18 mouse cellular contexts compared by ENCODE assay signal in genomic region chr1:193157111-193157492, GRCm38 (mm10). TPM values are rescaled to one million over a fixed set of nuclear protein-coding genes. Genes with fewer than 3 reads are reported as not detected.
DNase-seq lines count a peak whose midpoint lies in the region; ATAC-seq and TF ChIP-seq lines count a peak whose summit lies in the region.
"Had no signal": no experiment of that assay in that cellular context is flagged by ENCODE, and none has a peak within 500 bp of the region (broad histone marks: within the 10 kb centered on the region; RNA-seq: fewer than 3 reads in every experiment).

No protein-coding gene starts in this region.

- peak overlapping the region; percentile 37 for H3K4me3 ChIP-seq in gastrocnemius, adult 2 months
- H3K4me3 ChIP-seq in kidney, embryonic 15.5 days (replicated peaks), result no peak overlapping the region
- no peak overlapping the region for H3K4me3 ChIP-seq in kidney, embryonic 14.5 days (ENCODE audit: low read length)
- H3K4me3 ChIP-seq in embryonic facial prominence, embryonic 14.5 days (ENCODE audit: low read depth, low read length), result no peak overlapping the region; the same call in 1 of the 2 replicates
- no peak overlapping the region for H3K4me3 ChIP-seq in stomach, embryonic 14.5 days (ENCODE audit: low read depth, low read length)
- no peak overlapping the region for H3K4me3 ChIP-seq in midbrain, embryonic 14.5 days (replicated peaks; ENCODE audit: low read depth, low read length)
- H3K4me3 ChIP-seq: heart, embryonic 12.5 days; hindbrain, embryonic 15.5 days; left cerebral cortex, adult 2 months; liver, embryonic 13.5 days had no signal

- TF ChIP-seq CTCF in gastrocnemius, adult 2 months (IDR thresholded peaks at IDR 0.05), result no peak

- no peak overlapping the region for H3K4me2 ChIP-seq in kidney, embryonic 15.5 days
- no peak overlapping the region for H3K4me2 ChIP-seq in kidney, embryonic 14.5 days (replicated peaks; ENCODE audit: low read depth, low read length)
- peak overlapping the region; percentile 32; the same call in 1 of the 2 replicates for H3K4me2 ChIP-seq in embryonic facial prominence, embryonic 14.5 days (ENCODE audit: low read depth, low read length)
- H3K4me2 ChIP-seq in stomach, embryonic 14.5 days (replicated peaks; ENCODE audit: low read depth, low read length), result no peak overlapping the region; the same call in 1 of the 2 replicates
- H3K4me2 ChIP-seq in midbrain, embryonic 14.5 days (ENCODE audit: low read length), result no peak overlapping the region
- H3K4me2 ChIP-seq: heart, embryonic 12.5 days; hindbrain, embryonic 15.5 days; liver, embryonic 13.5 days had no signal

- intact Hi-C loops in gastrocnemius, adult 2 months (cut with DNase I), result no loop called here

- 79% methylated on average over 8 of the region's 8 CpGs for WGBS in kidney, embryonic 15.5 days
- 72% methylated on average over 8 of the region's 8 CpGs for WGBS in kidney, embryonic 14.5 days
- 43% methylated on average over 8 of the region's 8 CpGs for WGBS in embryonic facial prominence, embryonic 14.5 days
- 73% methylated on average over 8 of the region's 8 CpGs for WGBS in stomach, embryonic 14.5 days
- 80% methylated on average over 8 of the region's 8 CpGs for WGBS in midbrain, embryonic 14.5 days

- no peak overlapping the region for H3K27ac ChIP-seq in gastrocnemius, adult 2 months
- H3K27ac ChIP-seq in kidney, embryonic 15.5 days, result peak overlapping the region; percentile 32
- H3K27ac ChIP-seq in kidney, embryonic 14.5 days (ENCODE audit: low read depth, low read length), result no peak overlapping the region
- peak overlapping the region; percentile 89 for H3K27ac ChIP-seq in embryonic facial prominence, embryonic 14.5 days (replicated peaks; ENCODE audit: low read depth, low read length)
- H3K27ac ChIP-seq in stomach, embryonic 14.5 days (ENCODE audit: low read length), result peak overlapping the region; percentile 56; the same call in 1 of the 2 replicates
- H3K27ac ChIP-seq in midbrain, embryonic 14.5 days (replicated peaks; ENCODE audit: low read depth, low read length), result no peak overlapping the region
- H3K27ac ChIP-seq: hindbrain, embryonic 15.5 days; left cerebral cortex, adult 2 months had no signal

- no peaks in the 10 kb centered on the region for H3K36me3 ChIP-seq in kidney, embryonic 15.5 days
- no peaks in the 10 kb centered on the region for H3K36me3 ChIP-seq in kidney, embryonic 14.5 days (ENCODE audit: control insufficient read depth, insufficient read depth, low read length)
- no peaks in the 10 kb centered on the region for H3K36me3 ChIP-seq in embryonic facial prominence, embryonic 14.5 days (ENCODE audit: control insufficient read depth, insufficient read depth, low read length)
- no peaks in the 10 kb centered on the region for H3K36me3 ChIP-seq in stomach, embryonic 14.5 days (ENCODE audit: control insufficient read depth, insufficient read depth, low read length)
- no peaks in the 10 kb centered on the region for H3K36me3 ChIP-seq in midbrain, embryonic 14.5 days (ENCODE audit: control insufficient read depth, insufficient read depth, low read length)
- H3K36me3 ChIP-seq: heart, embryonic 12.5 days; hindbrain, embryonic 15.5 days; liver, embryonic 13.5 days had no signal

- H3K9me3 ChIP-seq in kidney, embryonic 15.5 days (replicated peaks), result no peaks in the 10 kb centered on the region
- no peaks in the 10 kb centered on the region for H3K9me3 ChIP-seq in kidney, embryonic 14.5 days (ENCODE audit: control insufficient read depth, low read length)
- H3K9me3 ChIP-seq in embryonic facial prominence, embryonic 14.5 days (ENCODE audit: control insufficient read depth, low read length), result no peaks in the 10 kb centered on the region
- no peaks in the 10 kb centered on the region for H3K9me3 ChIP-seq in stomach, embryonic 14.5 days (ENCODE audit: control insufficient read depth, low read depth, low read length)
- H3K9me3 ChIP-seq in midbrain, embryonic 14.5 days (ENCODE audit: control insufficient read depth, low read length), result no peaks in the 10 kb centered on the region
- H3K9me3 ChIP-seq: heart, embryonic 12.5 days; hindbrain, embryonic 15.5 days; liver, embryonic 13.5 days had no signal

- H3K27me3 ChIP-seq in kidney, embryonic 15.5 days, result peaks cover 35% of the 10 kb centered on the region
- peaks cover 23% of the 10 kb centered on the region for H3K27me3 ChIP-seq in kidney, embryonic 14.5 days (ENCODE audit: control insufficient read depth, insufficient read depth, low read length)
- H3K27me3 ChIP-seq in embryonic facial prominence, embryonic 14.5 days (replicated peaks; ENCODE audit: control insufficient read depth, insufficient read depth, low read length), result peaks cover 24% of the 10 kb centered on the region
- peaks cover 9% of the 10 kb centered on the region; the same call in 1 of the 2 replicates for H3K27me3 ChIP-seq in stomach, embryonic 14.5 days (ENCODE audit: control insufficient read depth, insufficient read depth, low read length)
- peaks cover 25% of the 10 kb centered on the region for H3K27me3 ChIP-seq in midbrain, embryonic 14.5 days (ENCODE audit: control insufficient read depth, insufficient read depth, low read length)

- no peak for ATAC-seq in kidney, embryonic 15.5 days (replicated peaks; ENCODE audit: low FRiP score)
- no peak for ATAC-seq in kidney, embryonic 14.5 days (ENCODE audit: low FRiP score, low TSS enrichment)
- ATAC-seq in embryonic facial prominence, embryonic 14.5 days (ENCODE audit: low read depth), result peak; percentile 11; the same call in 1 of the 2 replicates
- no peak for ATAC-seq in stomach, embryonic 14.5 days (ENCODE audit: insufficient number of reproducible peaks, insufficient read depth, low FRiP score, low read depth)
- no peak for ATAC-seq in midbrain, embryonic 14.5 days (ENCODE audit: low FRiP score, low TSS enrichment)

- H3K9ac ChIP-seq in kidney, embryonic 15.5 days, result no peak overlapping the region
- H3K9ac ChIP-seq in kidney, embryonic 14.5 days (ENCODE audit: low read depth, low read length), result no peak overlapping the region
- H3K9ac ChIP-seq in embryonic facial prominence, embryonic 14.5 days (ENCODE audit: low read depth, low read length), result no peak overlapping the region
- H3K9ac ChIP-seq in stomach, embryonic 14.5 days (replicated peaks; ENCODE audit: low read depth, low read length), result no peak overlapping the region
- H3K9ac ChIP-seq in midbrain, embryonic 14.5 days (replicated peaks; ENCODE audit: low read length), result no peak overlapping the region
- H3K9ac ChIP-seq: heart, embryonic 12.5 days; hindbrain, embryonic 15.5 days; liver, embryonic 13.5 days had no signal

- DNase-seq in gastrocnemius, adult 2 months, result no peak
- DNase-seq in gastrocnemius, adult 8-10 months (ENCODE audit: low spot score in 2 of 2), result no peak
- DNase-seq in embryonic facial prominence, embryonic 14.5 days (ENCODE audit: low spot score), result peak; percentile 30
- DNase-seq in midbrain, embryonic 14.5 days, result no peak
- DNase-seq in MN1 (ENCODE audit: low spot score), result no peak
- DNase-seq: adrenal gland, postnatal 10 days; cerebellum, adult 9-10 months; embryo, embryonic 11 days; liver, embryonic 13.5 days; lung, postnatal 10 days; thymus, postnatal 14 days had no signal

- H3K4me1 ChIP-seq in kidney, embryonic 15.5 days, result peaks cover 33% of the 10 kb centered on the region
- peaks cover 14% of the 10 kb centered on the region for H3K4me1 ChIP-seq in kidney, embryonic 14.5 days (ENCODE audit: control insufficient read depth, insufficient read depth, low read length)
- peaks cover 30% of the 10 kb centered on the region for H3K4me1 ChIP-seq in embryonic facial prominence, embryonic 14.5 days (ENCODE audit: control insufficient read depth, insufficient read depth, low read length)
- H3K4me1 ChIP-seq in stomach, embryonic 14.5 days (ENCODE audit: control insufficient read depth, insufficient read depth, low read length), result peaks cover 38% of the 10 kb centered on the region
- H3K4me1 ChIP-seq in midbrain, embryonic 14.5 days (ENCODE audit: control insufficient read depth, insufficient read depth, low read length), result 0 out of 2 replicates have a peak, but pooled peaks cover 7% of the 10 kb centered on the region

RNA-seq across cellular contexts. Expression of gene Irf6, which starts 4.2 kb away (rescaled TPM):
- under 1 TPM; 0.33 to 0.39 TPM for total RNA-seq in gastrocnemius, adult 2 months (2021)
- 1 to 10 TPM in 1 of 4 experiments, under 1 TPM in 3; 0.44 to 1.1 (median 0.63) TPM for total RNA-seq in gastrocnemius, adult 8-10 months (2022)
- polyA plus RNA-seq in kidney, embryonic 15.5 days (2015; fragmentation: Nextera tagmentation; extraction: Ambion mirVana), result 13.3 and 14.0 TPM in 2 replicates
- 7.4 and 16.1 TPM in 2 replicates for polyA plus RNA-seq in kidney, embryonic 14.5 days (2014; fragmentation: Nextera tagmentation; extraction: Ambion mirVana)
- polyA plus RNA-seq in embryonic facial prominence, embryonic 14.5 days (2014; fragmentation: Nextera tagmentation; extraction: Ambion mirVana), result 33.9 and 41.6 TPM in 2 replicates
- polyA plus RNA-seq in stomach, embryonic 14.5 days (2014; fragmentation: Nextera tagmentation; extraction: Ambion mirVana), result 56.6 and 61.0 TPM in 2 replicates
- 0.53 and 0.92 TPM in 2 replicates for polyA plus RNA-seq in midbrain, embryonic 14.5 days (2014; fragmentation: Nextera tagmentation; extraction: Ambion mirVana)

RNA-seq across cellular contexts. Expression of gene A130010J15Rik, which starts 10.7 kb away (rescaled TPM):
- 1 to 10 TPM; 3.3 to 3.7 TPM for total RNA-seq in gastrocnemius, adult 2 months (2021)
- 1 to 10 TPM; 2.6 to 4.8 (median 3.0) TPM for total RNA-seq in gastrocnemius, adult 8-10 months (2022)
- polyA plus RNA-seq in kidney, embryonic 15.5 days (2015; fragmentation: Nextera tagmentation; extraction: Ambion mirVana), result 14.2 and 16.3 TPM in 2 replicates
- 13.1 and 16.0 TPM in 2 replicates for polyA plus RNA-seq in kidney, embryonic 14.5 days (2014; fragmentation: Nextera tagmentation; extraction: Ambion mirVana)
- polyA plus RNA-seq in embryonic facial prominence, embryonic 14.5 days (2014; fragmentation: Nextera tagmentation; extraction: Ambion mirVana), result 12.3 and 16.0 TPM in 2 replicates
- polyA plus RNA-seq in stomach, embryonic 14.5 days (2014; fragmentation: Nextera tagmentation; extraction: Ambion mirVana), result 16.6 and 18.5 TPM in 2 replicates
- polyA plus RNA-seq in midbrain, embryonic 14.5 days (2014; fragmentation: Nextera tagmentation; extraction: Ambion mirVana), result 10.4 and 15.4 TPM in 2 replicates

RNA-seq across cellular contexts. Expression of gene Diexf, which starts 27.0 kb away (rescaled TPM):
- 10 to 100 TPM; 10.2 to 13.6 TPM for total RNA-seq in gastrocnemius, adult 2 months (2021)
- 10 to 100 TPM in 1 of 4 experiments, 1 to 10 TPM in 3; 6.6 to 10.2 (median 8.1) TPM for total RNA-seq in gastrocnemius, adult 8-10 months (2022)
- 9.2 and 9.9 TPM in 2 replicates for polyA plus RNA-seq in kidney, embryonic 15.5 days (2015; fragmentation: Nextera tagmentation; extraction: Ambion mirVana)
- 9.0 and 11.0 TPM in 2 replicates for polyA plus RNA-seq in kidney, embryonic 14.5 days (2014; fragmentation: Nextera tagmentation; extraction: Ambion mirVana)
- polyA plus RNA-seq in embryonic facial prominence, embryonic 14.5 days (2014; fragmentation: Nextera tagmentation; extraction: Ambion mirVana), result 8.6 and 9.6 TPM in 2 replicates
- 10.6 and 10.9 TPM in 2 replicates for polyA plus RNA-seq in stomach, embryonic 14.5 days (2014; fragmentation: Nextera tagmentation; extraction: Ambion mirVana)
- 7.5 and 10.0 TPM in 2 replicates for polyA plus RNA-seq in midbrain, embryonic 14.5 days (2014; fragmentation: Nextera tagmentation; extraction: Ambion mirVana)

RNA-seq across cellular contexts. Expression of gene Traf3ip3, which starts 44.4 kb away (rescaled TPM):
- 1 to 10 TPM in 1 of 2 experiments, under 1 TPM in 1; 0.48 to 1.2 TPM for total RNA-seq in gastrocnemius, adult 2 months (2021)
- 1 to 10 TPM in 1 of 4 experiments, under 1 TPM in 3; 0.48 to 2.0 (median 0.74) TPM for total RNA-seq in gastrocnemius, adult 8-10 months (2022)
- polyA plus RNA-seq in kidney, embryonic 15.5 days (2015; fragmentation: Nextera tagmentation; extraction: Ambion mirVana), result 3.5 and 4.3 TPM in 2 replicates
- 0.50 and 1.6 TPM in 2 replicates for polyA plus RNA-seq in kidney, embryonic 14.5 days (2014; fragmentation: Nextera tagmentation; extraction: Ambion mirVana)
- 34.7 and 39.3 TPM in 2 replicates for polyA plus RNA-seq in embryonic facial prominence, embryonic 14.5 days (2014; fragmentation: Nextera tagmentation; extraction: Ambion mirVana)
- polyA plus RNA-seq in stomach, embryonic 14.5 days (2014; fragmentation: Nextera tagmentation; extraction: Ambion mirVana), result 1.4 and 2.8 TPM in 2 replicates
- polyA plus RNA-seq in midbrain, embryonic 14.5 days (2014; fragmentation: Nextera tagmentation; extraction: Ambion mirVana), result 0.32 and 1.4 TPM in 2 replicates

RNA-seq across cellular contexts. Expression of gene Lamb3, which starts 50.4 kb away (rescaled TPM):
- total RNA-seq in gastrocnemius, adult 2 months (2021), result 1 to 10 TPM; 3.7 to 5.4 TPM
- total RNA-seq in gastrocnemius, adult 8-10 months (2022), result 1 to 10 TPM; 2.1 to 5.0 (median 2.5) TPM
- polyA plus RNA-seq in kidney, embryonic 15.5 days (2015; fragmentation: Nextera tagmentation; extraction: Ambion mirVana), result 1.2 and 1.6 TPM in 2 replicates
- 0.29 and 0.49 TPM in 2 replicates for polyA plus RNA-seq in kidney, embryonic 14.5 days (2014; fragmentation: Nextera tagmentation; extraction: Ambion mirVana)
- 8.5 and 9.3 TPM in 2 replicates for polyA plus RNA-seq in embryonic facial prominence, embryonic 14.5 days (2014; fragmentation: Nextera tagmentation; extraction: Ambion mirVana)
- polyA plus RNA-seq in stomach, embryonic 14.5 days (2014; fragmentation: Nextera tagmentation; extraction: Ambion mirVana), result 9.7 and 13.7 TPM in 2 replicates
- 0.15 and 0.30 TPM in 2 replicates for polyA plus RNA-seq in midbrain, embryonic 14.5 days (2014; fragmentation: Nextera tagmentation; extraction: Ambion mirVana)
- total RNA-seq: megakaryocyte-erythroid progenitor cell, adult 5-6 weeks had no signal

Comparison
In these comparisons a context has a peak if more than half of its experiments do, and no peak if none do; other contexts are left out.
1. H3K27ac ChIP-seq: peak in kidney, embryonic 15.5 days (single experiment), embryonic facial prominence, embryonic 14.5 days (single experiment) and stomach, embryonic 14.5 days (single experiment); none in gastrocnemius, adult 2 months (single experiment), kidney, embryonic 14.5 days (single experiment) and midbrain, embryonic 14.5 days (single experiment).